Mouse (Mus musculus) kidney, embryonic 14.5 days (tissue): ENCODE measurements around the gene Tnni1. TPM values are rescaled to one million over a fixed set of nuclear protein-coding genes. Genes with fewer than 3 reads are reported as not detected.

Experiments used
- ATAC-seq: fragments of 200-750 bp; cut with Nextera tagmentation; 2 replicates; pipeline ENCODE4 v1.8.0; 2017; ENCODE audit warnings: moderate number of reproducible peaks, mild to moderate bottlenecking, moderate TSS enrichment, moderate library complexity; ENCODE audit not compliant: low FRiP score, low TSS enrichment
- H3K27ac ChIP-seq: fragments of 300-500 bp; sonication (generic); 2 replicates; pipeline ENCODE4 v1.5.1; 2014; ENCODE audit warnings: low read depth, mild to moderate bottlenecking, low read length, moderate library complexity, mixed read lengths
- H3K27me3 ChIP-seq: fragments of 300-500 bp; sonication (generic); 2 replicates; pipeline ENCODE4 v1.6.1; 2014; ENCODE audit warnings: mild to moderate bottlenecking, low read length; ENCODE audit not compliant: control insufficient read depth, insufficient read depth
- H3K36me3 ChIP-seq: fragments of 300-500 bp; sonication (generic); 2 replicates; pipeline ENCODE4 v1.6.1; 2014; ENCODE audit warnings: low read length, mixed read lengths; ENCODE audit not compliant: control insufficient read depth, insufficient read depth
- H3K4me1 ChIP-seq: fragments of 300-500 bp; sonication (generic); 2 replicates; pipeline ENCODE4 v1.6.1; 2014; ENCODE audit warnings: low read length, mixed read lengths; ENCODE audit not compliant: control insufficient read depth, insufficient read depth
- H3K4me2 ChIP-seq: fragments of 300-500 bp; sonication (generic); replicated peaks from 2 replicates; pipeline ENCODE4 v1.6.1; 2014; ENCODE audit warnings: low read depth, mild to moderate bottlenecking, low read length
- H3K4me3 ChIP-seq: fragments of 300-500 bp; sonication (generic); 2 replicates; pipeline ENCODE4 v1.5.1; 2014; ENCODE audit warnings: mild to moderate bottlenecking, low read length
- H3K9ac ChIP-seq: fragments of 300-500 bp; sonication (generic); 2 replicates; pipeline ENCODE4 v1.6.1; 2014; ENCODE audit warnings: low read depth, mild to moderate bottlenecking, low read length, moderate library complexity
- H3K9me3 ChIP-seq: fragments of 300-500 bp; sonication (generic); 2 replicates; pipeline ENCODE4 v1.6.1; 2016; ENCODE audit warnings: low read length; ENCODE audit not compliant: control insufficient read depth
- WGBS: fragments of 180-500 bp; shearing (Covaris S2); extraction: QIAGEN DNeasy Blood & Tissue Kit; methylation state at CpG from one replicate; pipeline ENCODE4 v1.1.7; 2014; 5-methylcytosine and 5-hydroxymethylcytosine counted together
- polyA plus RNA-seq: library from polyadenylated mRNA; unstranded; fragments of >200 nt; fragmentation: Nextera tagmentation; extraction: Ambion mirVana; gene quantifications from 2 replicates; pipeline ENCODE4 v1.2.1, GENCODE M21; 2014

The Tnni1 gene
- polyA plus RNA-seq, 1 experiment from 2014 or later: 18.3 TPM

GRCm38 (mm10) chr1:135746248-135746647, 33.0 kb upstream of the Tnni1 start:
- Histone ChIP-seq H3K9ac (no peak overlapping the region), H3K27me3 (no peaks in the 10 kb centered on the region), H3K4me2 (no peak overlapping the region), H3K4me1 (peaks cover 22% of the 10 kb centered on the region), H3K36me3 (peaks cover 41% of the 10 kb centered on the region), H3K27ac (no peak overlapping the region), H3K9me3 (no peaks in the 10 kb centered on the region), H3K4me3 (no peak overlapping the region)
- no peak for ATAC-seq
- WGBS: 76% methylated on average over 4 of the region's 4 CpGs

GRCm38 (mm10) chr1:135752737-135753348, 26.4 kb upstream of the Tnni1 start:
- ATAC-seq: peak; percentile 99
- Histone ChIP-seq H3K27me3 (no peaks in the 10 kb centered on the region), H3K27ac (0 out of 2 replicates have a peak overlapping the region, but pooled peaks have one; percentile 24)

GRCm38 (mm10) chr1:135755287-135755686, 23.9 kb upstream of the Tnni1 start:
- Histone ChIP-seq H3K4me1 (peaks cover 5% of the 10 kb centered on the region; the same call in 1 of the 2 replicates), H3K27me3 (no peaks in the 10 kb centered on the region), H3K9me3 (no peaks in the 10 kb centered on the region), H3K4me3 (no peak overlapping the region), H3K4me2 (no peak overlapping the region), H3K27ac (no peak overlapping the region), H3K36me3 (peaks cover 13% of the 10 kb centered on the region), H3K9ac (no peak overlapping the region)
- ATAC-seq: no peak
- 52% methylated on average over 9 of the region's 9 CpGs for WGBS

More at GRCm38 (mm10) chr1:135752737-135753348, 26.4 kb upstream of the Tnni1 start:
- peaks cover 28% of the 10 kb centered on the region for H3K36me3 ChIP-seq
- no peak overlapping the region for H3K4me2 ChIP-seq
- WGBS: 10% methylated on average over 10 of the region's 10 CpGs
- H3K9me3 ChIP-seq: no peaks in the 10 kb centered on the region
- H3K4me3 ChIP-seq: no peak overlapping the region
- no peak overlapping the region for H3K9ac ChIP-seq
- no peaks in the 10 kb centered on the region for H3K4me1 ChIP-seq

GRCm38 (mm10) chr1:135755913-135756312, 23.3 kb upstream of the Tnni1 start:
- WGBS: 84% methylated on average over 3 of the region's 3 CpGs
- no peak for ATAC-seq
- H3K27ac ChIP-seq: no peak overlapping the region

GRCm38 (mm10) chr1:135757287-135757686, 21.9 kb upstream of the Tnni1 start:
- H3K4me3 ChIP-seq: no peak overlapping the region
- ATAC-seq: no peak

More at GRCm38 (mm10) chr1:135755913-135756312, 23.3 kb upstream of the Tnni1 start:
- H3K4me3 ChIP-seq: no peak overlapping the region
- H3K4me1 ChIP-seq: peaks cover 5% of the 10 kb centered on the region; the same call in 1 of the 2 replicates
- no peak overlapping the region for H3K9ac ChIP-seq
- H3K9me3 ChIP-seq: no peaks in the 10 kb centered on the region
- H3K27me3 ChIP-seq: no peaks in the 10 kb centered on the region
- no peak overlapping the region for H3K4me2 ChIP-seq
- H3K36me3 ChIP-seq: peaks cover 7% of the 10 kb centered on the region

GRCm38 (mm10) chr1:135759685-135760084, 19.5 kb upstream of the Tnni1 start:
- Histone ChIP-seq H3K36me3 (no peaks in the 10 kb centered on the region), H3K9ac (no peak overlapping the region), H3K9me3 (no peaks in the 10 kb centered on the region), H3K4me1 (peaks cover 15% of the 10 kb centered on the region), H3K27me3 (no peaks in the 10 kb centered on the region), H3K4me2 (no peak overlapping the region), H3K4me3 (no peak overlapping the region), H3K27ac (peak overlapping the region; percentile 52)
- WGBS: 28% methylated on average over 4 of the region's 4 CpGs
- ATAC-seq: no peak

More at GRCm38 (mm10) chr1:135757287-135757686, 21.9 kb upstream of the Tnni1 start:
- H3K27ac ChIP-seq: no peak overlapping the region
- WGBS: 77% methylated on average over 8 of the region's 8 CpGs
- H3K27me3 ChIP-seq: no peaks in the 10 kb centered on the region
- H3K9me3 ChIP-seq: no peaks in the 10 kb centered on the region
- no peak overlapping the region for H3K4me2 ChIP-seq
- H3K4me1 ChIP-seq: peaks cover 5% of the 10 kb centered on the region; the same call in 1 of the 2 replicates
- H3K36me3 ChIP-seq: 0 out of 2 replicates have a peak, but pooled peaks cover under 1% of the 10 kb centered on the region
- H3K9ac ChIP-seq: no peak overlapping the region

- Histone ChIP-seq H3K36me3 (no peaks in the 10 kb centered on the region), H3K27ac (no peak overlapping the region)
- WGBS: 52% methylated on average over 8 of the region's 8 CpGs
Measured at GRCm38 (mm10) chr1:135760216-135760615, 19.0 kb upstream of the Tnni1 start.

GRCm38 (mm10) chr1:135761728-135762127, 17.5 kb upstream of the Tnni1 start:
- Histone ChIP-seq H3K9ac (no peak overlapping the region), H3K4me3 (no peak overlapping the region), H3K27me3 (no peaks in the 10 kb centered on the region), H3K36me3 (no peaks in the 10 kb centered on the region), H3K4me2 (no peak overlapping the region), H3K27ac (no peak overlapping the region), H3K4me1 (peaks cover 25% of the 10 kb centered on the region), H3K9me3 (no peaks in the 10 kb centered on the region)
- no peak for ATAC-seq
- WGBS: 90% methylated on average over 5 of the region's 5 CpGs

More at GRCm38 (mm10) chr1:135760216-135760615, 19.0 kb upstream of the Tnni1 start:
- no peak overlapping the region for H3K9ac ChIP-seq
- peaks cover 18% of the 10 kb centered on the region for H3K4me1 ChIP-seq
- no peak for ATAC-seq
- H3K9me3 ChIP-seq: no peaks in the 10 kb centered on the region
- no peaks in the 10 kb centered on the region for H3K27me3 ChIP-seq
- H3K4me3 ChIP-seq: no peak overlapping the region
- H3K4me2 ChIP-seq: no peak overlapping the region

- Histone ChIP-seq H3K4me2 (no peak overlapping the region), H3K4me3 (no peak overlapping the region), H3K9ac (no peak overlapping the region), H3K27ac (peak overlapping the region; percentile 56; the same call in 1 of the 2 replicates), H3K36me3 (peaks cover 2% of the 10 kb centered on the region; the same call in 1 of the 2 replicates), H3K9me3 (no peaks in the 10 kb centered on the region), H3K4me1 (peaks cover 38% of the 10 kb centered on the region), H3K27me3 (no peaks in the 10 kb centered on the region)
- 0 out of 2 replicates have a peak, but pooled peaks have one; percentile 3 for ATAC-seq
- 46% methylated on average over 9 of the region's 9 CpGs for WGBS
Measured at GRCm38 (mm10) chr1:135763503-135764205, 15.6 kb upstream of the Tnni1 start.
